Mouse (Mus musculus): Measurements from ENCODE around the gene Ralbp1. TPM values are rescaled to one million over a fixed set of nuclear protein-coding genes. Genes with fewer than 3 reads are reported as not detected.

The Ralbp1 gene
- polyA plus RNA-seq, 1 experiment from 2014 or later: 43.9 TPM

GRCm38 (mm10) chr17:65836746-65837145 lies 48.9 kb downstream of the Ralbp1 start:
- no peak overlapping the region for H3K4me2 ChIP-seq
- H3K4me3 ChIP-seq (replicated peaks): no peak overlapping the region
- H3K36me3 ChIP-seq (replicated peaks): peaks cover 91% of the 10 kb centered on the region
- H3K9me3 ChIP-seq: no peaks in the 10 kb centered on the region
- no peak overlapping the region for H3K9ac ChIP-seq
- no peak for ATAC-seq (ENCODE audit: low FRiP score)
- 89% methylated on average over 3 of the region's 3 CpGs for WGBS
- no peaks in the 10 kb centered on the region for H3K27me3 ChIP-seq
- no peaks in the 10 kb centered on the region for H3K4me1 ChIP-seq
- H3K27ac ChIP-seq: no peak overlapping the region

- 92% methylated on average over 3 of the region's 3 CpGs for WGBS
- Histone ChIP-seq H3K27me3 (no peaks in the 10 kb centered on the region), H3K4me1 (no peaks in the 10 kb centered on the region; the same call in 1 of the 2 replicates), H3K9me3 (no peaks in the 10 kb centered on the region), H3K9ac (no peak overlapping the region), H3K36me3 (replicated peaks) (peaks cover 91% of the 10 kb centered on the region), H3K27ac (no peak overlapping the region), H3K4me3 (replicated peaks) (no peak overlapping the region), H3K4me2 (no peak overlapping the region)
- no peak for ATAC-seq (ENCODE audit: low FRiP score)
Measured at GRCm38 (mm10) chr17:65833891-65834290, 51.7 kb downstream of the Ralbp1 start.

GRCm38 (mm10) chr17:65830216-65830863 lies 55.3 kb downstream of the Ralbp1 start:
- Histone ChIP-seq H3K4me1 (peaks cover 10% of the 10 kb centered on the region), H3K4me3 (replicated peaks) (no peak overlapping the region), H3K4me2 (no peak overlapping the region), H3K27me3 (no peaks in the 10 kb centered on the region), H3K36me3 (replicated peaks) (peaks cover 74% of the 10 kb centered on the region), H3K9me3 (no peaks in the 10 kb centered on the region), H3K27ac (no peak overlapping the region), H3K9ac (no peak overlapping the region)
- ATAC-seq (ENCODE audit: low FRiP score): no peak
- 92% methylated on average over 13 of the region's 13 CpGs for WGBS

DNA sequence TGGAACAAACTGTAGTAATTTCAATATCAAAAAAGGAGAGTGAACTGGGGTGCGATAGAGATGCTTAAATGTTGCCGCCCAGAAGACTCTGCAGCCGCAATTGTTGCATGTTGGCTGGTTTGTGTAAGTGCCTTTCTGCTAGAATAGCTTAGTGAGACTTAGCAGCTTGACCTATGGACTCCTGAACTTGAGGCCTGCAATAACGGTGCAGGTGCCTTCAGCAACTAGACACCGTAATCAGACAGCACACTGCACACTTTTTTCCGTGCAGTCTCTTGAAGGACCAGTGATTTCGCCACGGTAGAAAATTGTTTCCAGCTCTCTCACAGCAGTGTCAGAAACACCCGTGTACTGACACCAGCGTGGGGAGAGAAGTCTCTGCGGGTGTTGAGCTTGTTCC lies 56.6 kb downstream of the Ralbp1 start:
- Histone ChIP-seq H3K4me3 (replicated peaks) (no peak overlapping the region), H3K27ac (no peak overlapping the region; the same call in 1 of the 2 replicates), H3K4me1 (peaks cover 10% of the 10 kb centered on the region), H3K9me3 (no peaks in the 10 kb centered on the region), H3K27me3 (no peaks in the 10 kb centered on the region), H3K36me3 (replicated peaks) (peaks cover 78% of the 10 kb centered on the region), H3K9ac (no peak overlapping the region), H3K4me2 (no peak overlapping the region)
- no peak for ATAC-seq (ENCODE audit: low FRiP score)
- 95% methylated on average over 11 of the region's 11 CpGs for WGBS

DNA sequence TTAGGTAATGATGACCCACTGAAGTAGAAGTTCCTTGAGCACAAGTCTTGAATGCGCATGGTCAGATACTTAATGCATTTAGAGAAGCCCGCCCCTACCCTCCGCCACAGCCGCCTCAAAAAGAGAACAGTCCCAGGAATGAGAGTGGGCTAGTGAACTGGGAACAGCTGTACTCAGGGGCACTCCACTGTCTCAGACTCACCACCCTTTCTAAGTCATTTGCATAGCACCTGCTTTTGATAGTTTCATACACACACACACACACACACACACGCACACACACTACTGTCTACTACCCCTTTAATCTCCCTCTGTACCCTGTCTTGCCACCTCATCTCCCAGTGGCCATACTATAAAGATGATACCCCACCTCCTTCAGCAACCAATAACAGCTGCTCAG lies 57.7 kb downstream of the Ralbp1 start:
- peak; percentile 48; the same call in 1 of the 2 replicates for ATAC-seq (ENCODE audit: low FRiP score)
- Histone ChIP-seq H3K27me3 (no peaks in the 10 kb centered on the region), H3K4me1 (peaks cover 10% of the 10 kb centered on the region), H3K36me3 (replicated peaks) (peaks cover 73% of the 10 kb centered on the region), H3K4me3 (replicated peaks) (no peak overlapping the region), H3K9me3 (no peaks in the 10 kb centered on the region), H3K4me2 (no peak overlapping the region), H3K27ac (no peak overlapping the region), H3K9ac (no peak overlapping the region)
- 89% methylated on average over 5 of the region's 5 CpGs for WGBS

DNA sequence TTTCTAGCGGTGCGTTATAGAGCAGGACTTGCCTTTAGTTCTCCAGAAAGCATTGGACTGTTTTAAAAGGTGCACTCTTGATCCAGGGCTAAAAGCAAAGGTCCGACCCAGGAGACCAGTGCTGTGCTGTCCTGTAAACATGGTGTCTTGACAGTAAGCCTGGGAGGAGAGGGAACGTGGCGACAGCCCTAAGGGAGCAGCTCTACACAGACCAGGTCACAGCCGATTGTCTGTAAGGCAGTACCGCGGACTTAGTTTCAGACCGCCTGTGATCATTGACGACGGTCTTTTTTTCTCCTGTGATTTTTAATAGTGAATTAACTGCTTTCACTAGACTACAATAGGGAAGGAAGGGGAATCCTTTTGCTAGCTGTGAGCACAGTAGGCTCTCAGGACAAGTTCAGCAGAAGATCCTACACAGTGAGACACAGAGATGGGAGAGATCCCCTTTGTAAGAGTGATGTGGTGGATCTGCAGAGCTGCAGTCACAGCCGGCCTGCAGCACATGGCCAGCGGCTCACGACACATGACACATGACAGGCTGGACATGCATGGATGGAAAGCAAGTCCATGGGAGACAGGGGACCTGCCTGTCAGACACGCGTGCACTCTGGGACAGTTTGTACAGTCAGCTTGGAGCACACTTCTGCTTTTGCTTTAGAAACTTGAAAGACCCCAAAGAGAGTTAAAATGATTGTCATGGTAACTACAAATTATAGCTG lies 58.3 kb downstream of the Ralbp1 start:
- WGBS: 50% methylated on average over 16 of the region's 16 CpGs
- Histone ChIP-seq H3K9me3 (no peaks in the 10 kb centered on the region), H3K27ac (0 out of 2 replicates have a peak overlapping the region, but pooled peaks have one; percentile 19), H3K27me3 (no peaks in the 10 kb centered on the region), H3K36me3 (replicated peaks) (peaks cover 74% of the 10 kb centered on the region), H3K9ac (no peak overlapping the region), H3K4me2 (no peak overlapping the region), H3K4me1 (peaks cover 10% of the 10 kb centered on the region), H3K4me3 (replicated peaks) (no peak overlapping the region)
- peak; percentile 42; the same call in 1 of the 2 replicates for ATAC-seq (ENCODE audit: low FRiP score)

- WGBS: 76% methylated on average over 9 of the region's 9 CpGs
- H3K4me2 ChIP-seq: no peak overlapping the region
- 0 out of 2 replicates have a peak overlapping the region, but pooled peaks have one; percentile 36 for H3K27ac ChIP-seq
- ATAC-seq (ENCODE audit: low FRiP score): no peak
- H3K9me3 ChIP-seq: no peaks in the 10 kb centered on the region
- H3K4me3 ChIP-seq (replicated peaks): no peak overlapping the region
- no peaks in the 10 kb centered on the region for H3K27me3 ChIP-seq
- peaks cover 10% of the 10 kb centered on the region for H3K4me1 ChIP-seq
- H3K36me3 ChIP-seq (replicated peaks): peaks cover 73% of the 10 kb centered on the region
- no peak overlapping the region for H3K9ac ChIP-seq
Measured at GRCm38 (mm10) chr17:65826257-65826656, 59.3 kb downstream of the Ralbp1 start.

DNA sequence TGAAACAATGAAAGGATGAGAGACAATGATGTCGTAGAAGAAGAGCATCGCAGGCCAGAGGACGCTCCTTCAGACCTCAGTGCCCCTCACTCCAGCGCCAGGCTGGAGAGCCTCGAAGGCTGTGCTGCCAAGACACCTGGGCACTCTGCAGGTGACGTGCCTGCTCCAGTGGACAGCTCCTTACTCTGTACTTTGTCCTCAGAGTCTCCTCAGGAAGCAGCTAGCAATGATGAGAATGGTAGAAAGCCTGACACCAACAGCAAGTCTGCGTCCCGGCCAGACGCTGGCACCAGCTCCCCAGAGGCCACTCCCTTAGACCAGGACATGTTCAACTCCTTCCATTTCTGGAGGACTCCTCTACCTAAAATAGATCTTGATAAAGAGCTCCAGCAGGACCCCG lies 61.4 kb downstream of the Ralbp1 start:
- Histone ChIP-seq H3K9me3 (no peaks in the 10 kb centered on the region), H3K4me2 (no peak overlapping the region), H3K4me1 (peaks cover 10% of the 10 kb centered on the region), H3K36me3 (replicated peaks) (peaks cover 60% of the 10 kb centered on the region), H3K9ac (no peak overlapping the region), H3K27me3 (no peaks in the 10 kb centered on the region), H3K27ac (no peak overlapping the region), H3K4me3 (replicated peaks) (no peak overlapping the region)
- WGBS: 93% methylated on average over 10 of the region's 10 CpGs
- no peak for ATAC-seq (ENCODE audit: low FRiP score)

DNA sequence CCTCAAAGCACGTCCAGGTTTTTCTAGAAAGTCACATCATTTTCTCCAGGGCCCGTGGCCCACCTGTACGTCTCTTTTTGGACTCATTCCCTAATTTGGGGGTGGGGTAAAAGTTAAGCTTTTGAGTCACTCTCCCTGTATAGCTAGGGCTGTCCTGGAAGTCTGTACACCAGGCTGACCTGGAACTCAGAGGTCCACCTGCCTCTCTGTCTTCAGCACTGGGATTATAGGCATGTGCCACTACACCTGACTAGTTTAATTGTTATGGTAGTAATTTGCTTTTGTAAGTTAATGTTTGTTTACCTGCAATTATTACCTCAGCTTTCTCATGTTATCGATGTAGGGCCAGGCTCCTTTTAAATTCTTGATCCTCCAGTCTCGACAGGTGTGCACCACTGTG lies 63.2 kb downstream of the Ralbp1 start:
- WGBS: 89% methylated on average over 5 of the region's 5 CpGs
- H3K9ac ChIP-seq: no peak overlapping the region
- no peak for ATAC-seq (ENCODE audit: low FRiP score)

DNA sequence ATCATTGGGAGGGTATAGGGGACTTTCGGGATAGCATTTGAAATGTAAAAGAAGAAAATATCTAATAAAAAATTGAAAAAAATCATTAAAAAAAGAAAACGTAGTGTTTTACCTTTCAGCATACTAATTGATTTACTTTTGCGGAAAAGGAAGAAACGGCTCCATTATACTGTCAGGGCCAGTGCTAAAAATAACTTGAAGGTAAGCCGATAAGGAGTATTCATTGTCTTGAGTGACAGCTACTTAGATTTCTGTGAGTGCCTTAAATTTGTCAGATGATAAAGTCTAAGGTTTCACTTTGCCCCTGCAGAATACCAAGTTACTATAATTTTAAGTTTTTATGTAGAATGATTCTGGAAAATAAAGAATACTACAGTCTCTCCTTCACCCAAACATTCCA lies 65.4 kb downstream of the Ralbp1 start:
- Histone ChIP-seq H3K27me3 (no peaks in the 10 kb centered on the region), H3K4me2 (no peak overlapping the region), H3K27ac (no peak overlapping the region), H3K4me1 (no peaks in the 10 kb centered on the region), H3K4me3 (replicated peaks) (no peak overlapping the region), H3K9ac (no peak overlapping the region), H3K36me3 (replicated peaks) (peaks cover 71% of the 10 kb centered on the region), H3K9me3 (no peaks in the 10 kb centered on the region)
- WGBS: 86% methylated on average over 5 of the region's 5 CpGs
- ATAC-seq (ENCODE audit: low FRiP score): no peak

More for the DNA sequence above, 63.2 kb downstream of the Ralbp1 start:
- Histone ChIP-seq H3K4me2 (no peak overlapping the region), H3K9me3 (no peaks in the 10 kb centered on the region), H3K27me3 (no peaks in the 10 kb centered on the region), H3K27ac (no peak overlapping the region), H3K4me1 (peaks cover 4% of the 10 kb centered on the region), H3K4me3 (replicated peaks) (no peak overlapping the region), H3K36me3 (replicated peaks) (peaks cover 55% of the 10 kb centered on the region)

GRCm38 (mm10) chr17:65813763-65814162 lies 71.8 kb downstream of the Ralbp1 start:
- Histone ChIP-seq H3K27me3 (no peaks in the 10 kb centered on the region), H3K27ac (no peak overlapping the region), H3K4me2 (no peak overlapping the region), H3K4me3 (replicated peaks) (no peak overlapping the region), H3K9ac (no peak overlapping the region), H3K36me3 (replicated peaks) (peaks cover 70% of the 10 kb centered on the region), H3K4me1 (no peaks in the 10 kb centered on the region), H3K9me3 (no peaks in the 10 kb centered on the region)
- ATAC-seq (ENCODE audit: low FRiP score): no peak
- 95% methylated on average over 8 of the region's 8 CpGs for WGBS

DNA sequence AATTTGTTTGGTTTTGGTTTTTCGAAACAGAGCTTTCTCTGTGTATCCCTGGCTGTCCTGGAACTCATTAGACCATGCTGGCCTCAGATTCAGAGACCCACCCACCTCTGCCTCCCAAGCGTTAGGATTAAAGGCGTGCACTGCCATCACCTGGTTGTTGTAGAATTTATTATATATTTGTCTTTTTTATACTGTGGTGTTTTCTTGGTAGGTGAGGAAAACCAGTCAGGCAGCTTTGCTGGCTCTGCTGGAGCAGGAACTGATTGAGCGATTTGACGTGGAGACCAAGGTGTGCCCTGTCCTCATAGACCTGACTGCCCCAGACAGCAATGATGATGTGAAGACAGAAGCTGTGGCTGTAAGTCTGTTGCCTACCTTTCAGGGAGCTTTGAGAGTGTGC lies 74.6 kb downstream of the Ralbp1 start:
- Histone ChIP-seq H3K4me1 (no peaks in the 10 kb centered on the region), H3K27me3 (no peaks in the 10 kb centered on the region), H3K4me2 (no peak overlapping the region), H3K36me3 (replicated peaks) (peaks cover 48% of the 10 kb centered on the region), H3K27ac (no peak overlapping the region), H3K4me3 (replicated peaks) (no peak overlapping the region), H3K9me3 (no peaks in the 10 kb centered on the region), H3K9ac (no peak overlapping the region)
- 89% methylated on average over 5 of the region's 5 CpGs for WGBS
- ATAC-seq (ENCODE audit: low FRiP score): no peak

- H3K9me3 ChIP-seq: no peaks in the 10 kb centered on the region
- H3K4me1 ChIP-seq: no peaks in the 10 kb centered on the region
- no peak overlapping the region for H3K4me3 ChIP-seq (replicated peaks)
- ATAC-seq (ENCODE audit: low FRiP score): no peak
- no peaks in the 10 kb centered on the region for H3K27me3 ChIP-seq
- peaks cover 20% of the 10 kb centered on the region for H3K36me3 ChIP-seq (replicated peaks)
- WGBS: 86% methylated on average over 2 of the region's 2 CpGs
- H3K9ac ChIP-seq: no peak overlapping the region
- no peak overlapping the region for H3K4me2 ChIP-seq
- no peak overlapping the region for H3K27ac ChIP-seq
Measured at GRCm38 (mm10) chr17:65806416-65806815, 79.2 kb downstream of the Ralbp1 start.
